Mouse (Mus musculus) erythroblast, adult 5-6 weeks (primary cell): ENCODE results near the gene Mon1a. TPM values are rescaled to one million over a fixed set of nuclear protein-coding genes. Genes with fewer than 3 reads are reported as not detected.

Source experiments
- ATAC-seq: replicated peaks from 2 replicates; pipeline ENCODE4 v1.8.0; 2016; ENCODE audit warnings: moderate number of reproducible peaks, mild to moderate bottlenecking, moderate TSS enrichment, inconsistent platforms; ENCODE audit not compliant: poor library complexity, low FRiP score, severe bottlenecking
- total RNA-seq, 2 experiments: library from RNA; stranded (forward) in 1 of 2; stranded (reverse) in 1 of 2; fragments of 150-400 nt in 1 of 2; fragments of 200-764, 138-1000 nt in 1 of 2; gene quantifications; 2 replicates each; pipeline versions ENCODE4 v1.2.3 to v1.2.4; 2015 to 2017; ENCODE audit warnings: low replicate concordance in 2 of 2

Mon1a gene
- total RNA-seq (2015; ENCODE audit: low replicate concordance) (2.5 and 4.4 TPM in 2 replicates), total RNA-seq (2017; ENCODE audit: low replicate concordance) (2.0 and 2.7 TPM in 2 replicates)

DNA sequence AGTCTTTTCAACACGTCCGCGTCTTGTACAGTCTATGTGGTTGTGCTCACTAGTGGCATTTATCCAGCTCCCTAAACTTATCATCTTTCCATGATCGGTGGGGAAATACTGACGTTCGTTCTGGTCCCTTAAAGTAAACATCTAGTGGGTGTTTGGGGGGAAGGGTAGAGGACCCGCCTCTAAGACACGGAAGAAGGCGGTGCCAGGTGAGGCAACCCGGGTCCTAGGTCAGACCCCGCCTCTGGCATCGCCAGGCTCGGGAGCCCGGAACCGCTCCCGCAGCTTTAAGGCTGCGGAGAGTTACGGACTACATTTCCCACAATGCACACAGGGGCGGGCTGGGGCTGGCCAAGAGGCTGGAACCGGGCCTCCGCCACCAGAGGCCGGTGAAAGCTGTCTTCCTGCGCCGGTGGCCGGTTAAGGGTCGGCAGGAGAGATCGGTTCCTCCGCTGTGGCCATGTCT is at the start of gene Mon1a:
Gene Mon1a (plus strand): TSS at position 348 of the 463 bp plus-strand sequence.
- peak; percentile 95 for ATAC-seq

DNA sequence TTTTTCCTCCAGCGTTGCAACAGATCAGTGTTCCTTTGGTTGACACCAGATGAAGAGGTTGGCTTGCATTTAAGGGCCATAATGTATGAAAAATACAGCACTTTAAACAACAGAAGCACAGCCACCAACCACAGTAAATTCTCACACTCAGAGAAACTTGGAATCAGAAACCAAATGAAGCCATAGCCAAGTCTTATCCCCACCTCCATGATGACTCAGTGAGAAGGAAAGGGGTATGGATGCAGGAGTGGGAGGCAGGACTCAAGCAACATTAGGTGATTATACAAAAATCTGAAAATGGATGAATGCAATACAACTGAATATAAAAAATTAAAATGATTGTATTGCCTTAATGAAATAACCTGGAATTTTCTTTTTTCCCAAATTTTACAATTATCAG is 49.1 kb upstream of the Mon1a start:
- ATAC-seq = no peak

DNA sequence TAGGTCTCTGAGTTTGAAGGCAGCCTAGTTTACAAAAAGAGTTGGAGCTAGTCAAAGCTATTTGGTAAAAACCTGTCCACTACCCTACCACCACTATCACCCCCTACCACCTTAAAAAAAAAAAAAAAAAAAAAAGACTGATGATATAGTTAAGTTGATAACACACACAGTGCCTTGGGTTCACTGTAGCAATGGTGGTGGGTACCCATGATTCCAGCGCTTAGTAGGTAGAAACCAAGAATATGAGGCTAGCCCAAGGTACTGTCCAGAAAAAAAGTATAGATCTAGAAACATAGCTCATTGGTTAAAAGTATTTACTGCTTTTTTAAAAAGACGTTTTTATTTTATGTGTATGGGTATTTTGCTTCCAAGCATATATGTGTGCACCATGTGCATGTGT is 45.2 kb upstream of the Mon1a start:
- ATAC-seq = no peak

DNA sequence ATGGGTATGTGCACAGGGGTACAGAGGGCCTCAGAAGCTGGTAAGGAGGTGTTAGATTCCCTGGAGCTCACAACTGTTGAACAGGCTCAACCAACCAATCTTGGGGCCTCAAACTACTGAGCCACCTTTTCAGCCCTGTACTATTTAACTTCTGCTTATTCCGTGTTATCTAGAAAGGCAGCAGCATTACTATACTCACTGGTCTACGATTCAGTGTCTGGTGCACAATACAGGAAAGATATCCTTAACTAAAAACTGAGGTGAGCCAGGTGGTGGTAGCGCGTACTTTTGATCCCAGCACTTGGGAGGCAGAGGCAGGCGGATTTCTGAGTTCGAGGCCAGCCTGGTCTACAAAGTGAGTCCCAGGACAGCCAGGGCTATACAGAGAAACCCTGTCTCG is 39.0 kb upstream of the Mon1a start:
- no peak for ATAC-seq

DNA sequence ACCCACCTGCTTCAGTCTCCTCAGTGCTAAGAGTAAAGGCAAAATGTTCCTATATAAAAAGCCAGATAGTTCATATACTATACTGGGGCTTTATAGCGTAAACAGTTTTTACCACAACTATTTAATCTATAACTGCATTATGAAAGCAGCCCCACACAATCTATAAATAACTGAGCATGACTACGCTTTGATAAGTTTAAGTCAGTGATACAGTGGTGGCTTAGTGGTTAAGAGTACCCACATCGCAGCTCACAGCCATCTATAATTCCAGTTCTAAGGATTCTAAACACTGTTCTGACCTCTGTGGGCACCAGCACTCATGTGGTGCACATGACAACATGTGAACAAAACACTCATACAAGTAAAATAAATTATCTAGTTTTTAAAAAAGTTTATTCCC is 29.6 kb upstream of the Mon1a start:
- no peak for ATAC-seq

DNA sequence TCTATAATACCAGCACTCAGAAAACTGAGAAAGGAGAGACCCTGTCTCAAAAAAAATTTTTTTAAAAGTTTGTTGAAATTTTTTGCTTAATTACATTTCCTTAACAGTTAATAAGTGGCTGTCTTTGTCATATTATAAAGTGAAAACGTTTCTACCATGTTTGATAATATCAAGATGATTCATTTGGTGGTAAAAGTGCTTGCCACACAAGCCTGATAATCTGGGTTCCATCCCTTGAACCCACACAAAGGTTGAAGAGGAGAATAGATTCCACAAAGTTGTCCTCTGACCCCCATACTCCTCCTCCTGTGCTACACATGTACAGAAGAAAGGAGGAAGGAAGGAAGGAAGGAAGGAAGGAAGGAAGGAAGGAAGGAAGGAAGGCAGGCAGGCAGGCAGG is 23.5 kb upstream of the Mon1a start:
- no peak for ATAC-seq

DNA sequence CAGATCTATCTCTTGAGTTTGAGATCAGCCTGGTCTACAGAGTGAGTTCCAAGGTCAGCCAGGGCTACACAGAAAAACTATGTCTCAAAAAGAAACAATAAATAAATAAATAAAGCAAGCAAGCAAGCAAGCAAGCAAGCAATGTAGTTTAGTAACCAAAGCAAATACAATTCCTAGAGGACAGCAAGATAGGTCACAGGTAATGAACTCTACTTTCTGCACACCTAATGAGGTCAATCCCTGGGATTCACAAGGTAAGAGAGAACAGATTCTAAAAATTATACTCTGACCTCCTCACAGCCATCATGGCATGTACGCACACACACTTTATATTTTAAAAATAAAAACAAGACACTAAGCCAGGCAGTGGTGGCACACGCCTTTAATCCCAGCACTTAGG is 21.9 kb upstream of the Mon1a start:
- no peak for ATAC-seq

DNA sequence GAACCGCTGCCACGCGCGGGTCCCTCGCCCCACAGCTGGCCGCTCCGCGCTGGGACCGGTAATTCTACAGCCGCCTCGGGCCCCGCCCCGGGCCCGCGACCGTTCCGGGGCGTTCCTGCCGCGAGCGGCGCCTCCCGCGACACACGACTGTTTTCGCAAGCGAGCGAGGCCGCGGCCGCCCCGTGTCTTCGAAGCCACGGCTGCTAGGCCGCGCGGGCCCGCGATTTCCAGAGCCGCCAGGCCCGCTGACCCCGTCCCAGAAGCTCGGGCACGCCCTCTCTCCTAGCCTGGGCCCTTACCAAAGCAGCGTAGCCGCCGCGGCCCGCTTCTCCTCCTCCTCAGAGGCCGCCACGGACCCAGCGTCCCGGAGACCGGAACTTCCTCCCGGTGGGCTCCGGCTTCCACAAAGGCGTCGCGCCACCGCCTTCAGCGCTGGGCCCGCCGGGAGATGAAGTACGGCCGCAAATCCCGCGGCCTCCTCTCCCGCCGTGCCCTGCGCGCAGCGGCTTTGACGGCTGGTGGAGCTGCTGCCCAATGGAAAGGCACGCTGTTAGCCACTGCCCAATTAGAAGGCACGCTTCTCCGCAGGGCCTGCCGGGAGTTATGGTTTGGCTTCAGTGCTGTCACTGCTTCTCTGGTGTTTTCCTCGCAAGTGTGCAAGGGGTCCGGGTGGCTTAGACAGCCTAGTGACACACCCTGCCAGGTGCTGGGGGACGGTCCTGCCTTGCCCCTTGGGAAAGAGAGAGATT is 15.4 kb upstream of the Mon1a start:
- ATAC-seq = peak; percentile 99

DNA sequence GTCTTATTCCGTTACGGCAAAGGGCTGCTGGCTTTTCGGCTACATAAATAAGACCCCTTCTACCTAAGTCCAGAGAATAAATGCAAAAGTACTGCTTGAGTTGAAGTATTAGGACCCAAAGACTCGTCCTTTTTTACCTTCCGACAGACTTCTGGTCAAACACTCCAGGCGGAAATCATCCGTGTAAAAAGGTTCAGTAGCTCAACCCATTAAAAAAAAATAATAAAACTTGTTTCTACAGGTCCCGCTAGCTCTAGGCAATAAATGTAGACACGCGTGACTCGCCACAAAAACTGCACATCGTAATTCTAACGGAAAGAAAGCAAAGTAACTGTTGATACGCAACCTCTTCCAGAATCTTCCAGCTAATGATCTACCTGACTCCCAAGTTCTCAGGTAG is 14.8 kb upstream of the Mon1a start, which contains the start of gene Rbm6:
Gene Rbm6 (minus strand): TSS at position 101 of the 400 bp plus-strand sequence.
- no peak for ATAC-seq

DNA sequence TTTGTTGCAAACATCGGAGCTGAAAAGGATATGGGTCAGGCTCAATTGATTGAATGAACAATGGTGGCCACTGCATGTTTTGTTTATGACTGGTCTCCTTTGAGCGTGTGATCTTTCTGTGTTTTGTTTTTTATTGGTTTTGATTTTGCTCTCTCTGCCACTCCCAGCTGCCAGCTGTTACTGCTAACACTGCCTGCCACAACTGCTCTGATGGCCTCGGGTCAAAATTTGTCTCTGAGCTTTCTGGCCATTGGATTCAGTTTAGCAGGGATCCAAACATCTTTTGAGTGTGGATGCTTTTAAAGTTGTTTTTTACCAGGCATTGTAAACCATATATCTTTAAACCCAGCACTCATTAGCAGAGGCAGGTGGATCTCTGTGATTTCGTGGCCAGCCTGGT is 7.5 kb upstream of the Mon1a start:
- no peak for ATAC-seq

DNA sequence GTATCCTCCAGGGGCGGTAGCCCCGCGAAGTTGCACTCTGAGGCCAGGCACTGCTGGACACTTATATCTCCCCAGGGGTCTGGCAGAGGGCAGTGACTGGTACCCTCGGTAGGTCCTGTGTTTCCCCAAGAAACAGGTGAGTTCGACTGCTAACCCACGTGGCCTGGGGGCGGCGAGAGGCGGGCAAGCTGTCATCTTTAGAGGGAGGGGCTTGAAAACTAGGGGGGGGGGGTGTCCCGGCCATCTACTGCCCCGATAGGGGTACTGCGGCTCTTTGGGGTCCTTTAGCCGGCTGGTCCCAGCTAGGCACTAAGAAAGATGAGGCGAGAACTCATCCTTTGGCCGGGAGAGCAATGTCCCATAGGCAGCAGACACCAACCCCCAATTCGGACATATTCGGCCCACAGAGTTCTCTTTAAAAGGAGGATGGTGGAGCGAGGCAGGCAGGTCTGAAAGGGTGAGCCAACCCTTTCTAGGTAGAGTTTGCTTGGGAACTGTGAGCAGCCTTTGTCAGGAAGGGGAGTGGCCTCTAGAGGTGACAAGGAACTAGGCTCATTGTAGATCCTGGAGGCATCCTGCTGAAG is 408 bp downstream of the Mon1a start:
- peak; percentile 26; the same call in 1 of the 2 replicates for ATAC-seq

DNA sequence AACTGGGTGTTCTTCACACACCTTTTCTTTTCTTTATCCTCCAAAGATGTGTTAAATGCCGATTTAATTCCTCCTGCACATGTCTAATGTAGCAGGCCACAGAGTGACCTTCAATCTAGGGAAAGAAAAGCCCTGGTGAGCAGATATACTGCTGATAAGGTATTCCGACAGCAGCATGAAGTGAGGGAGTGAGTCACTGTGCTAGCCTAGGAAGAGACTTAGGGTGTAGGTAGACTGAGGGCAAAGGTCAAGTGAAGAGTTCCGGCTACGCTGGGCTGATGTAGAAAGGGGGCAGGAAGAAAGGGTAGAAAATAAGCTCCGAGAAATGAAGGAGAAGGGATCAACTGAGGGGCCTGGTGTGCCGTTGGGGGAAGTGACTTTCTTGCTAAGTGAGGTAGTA is 2.3 kb downstream of the Mon1a start:
- no peak for ATAC-seq

DNA sequence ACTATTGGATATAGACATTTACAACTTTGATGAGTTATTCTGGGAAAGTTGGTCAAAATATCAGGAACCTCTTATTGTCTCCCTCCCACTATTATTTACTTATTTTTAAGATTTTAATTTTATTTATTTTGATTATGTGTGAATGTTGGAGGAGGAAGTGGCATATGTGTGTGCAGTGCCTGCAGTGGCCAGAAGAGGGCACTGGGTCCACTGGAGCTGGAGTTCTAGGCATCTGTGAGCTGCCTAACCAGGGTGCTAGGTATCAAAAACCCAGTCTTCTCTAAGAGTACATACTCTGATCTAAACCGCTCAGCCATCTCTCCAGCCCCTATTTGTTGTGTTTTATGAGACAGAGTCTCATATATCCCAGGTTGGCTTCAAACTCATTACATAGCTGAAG is 3.1 kb downstream of the Mon1a start:
- peak; percentile 62; the same call in 1 of the 2 replicates for ATAC-seq

DNA sequence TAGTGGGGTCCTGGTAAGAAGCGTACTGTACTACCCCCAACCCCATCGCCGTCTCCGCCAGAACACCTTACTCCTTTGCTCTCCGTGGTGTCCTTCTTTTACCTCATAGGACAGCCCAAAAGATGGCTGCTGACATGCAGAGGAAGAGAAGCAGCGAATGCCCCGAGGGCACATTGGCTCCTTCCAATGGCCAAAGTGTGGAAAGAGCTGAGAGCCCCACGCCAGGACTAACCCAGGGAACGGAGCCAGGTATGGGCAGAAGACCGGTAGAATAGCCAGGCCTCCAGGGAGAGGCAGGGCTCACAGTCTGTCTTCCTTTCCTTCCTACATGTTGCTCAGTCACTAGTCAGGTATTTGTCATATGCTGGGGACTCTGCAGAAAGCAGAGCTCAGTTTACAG is 10.6 kb downstream of the Mon1a start:
- ATAC-seq = no peak

DNA sequence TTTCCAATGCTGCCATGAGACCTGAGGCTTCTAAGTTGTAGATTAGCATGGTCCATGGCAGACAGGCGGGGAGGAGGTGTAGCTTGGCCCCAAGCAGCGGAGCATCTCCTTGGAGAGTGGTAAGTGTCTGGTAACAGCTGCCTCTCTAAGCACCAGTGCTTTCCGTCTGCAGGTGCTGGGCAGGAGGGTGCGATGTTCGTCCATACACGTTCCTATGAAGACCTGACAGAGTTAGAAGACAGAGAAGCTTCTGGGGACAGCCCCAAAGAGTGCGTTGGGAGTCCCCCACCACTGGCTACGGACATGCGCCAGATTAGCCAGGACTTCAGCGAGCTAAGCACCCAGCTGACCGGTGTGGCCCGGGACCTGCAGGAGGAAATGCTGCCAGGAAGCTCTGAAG is 11.9 kb downstream of the Mon1a start:
- ATAC-seq = no peak

DNA sequence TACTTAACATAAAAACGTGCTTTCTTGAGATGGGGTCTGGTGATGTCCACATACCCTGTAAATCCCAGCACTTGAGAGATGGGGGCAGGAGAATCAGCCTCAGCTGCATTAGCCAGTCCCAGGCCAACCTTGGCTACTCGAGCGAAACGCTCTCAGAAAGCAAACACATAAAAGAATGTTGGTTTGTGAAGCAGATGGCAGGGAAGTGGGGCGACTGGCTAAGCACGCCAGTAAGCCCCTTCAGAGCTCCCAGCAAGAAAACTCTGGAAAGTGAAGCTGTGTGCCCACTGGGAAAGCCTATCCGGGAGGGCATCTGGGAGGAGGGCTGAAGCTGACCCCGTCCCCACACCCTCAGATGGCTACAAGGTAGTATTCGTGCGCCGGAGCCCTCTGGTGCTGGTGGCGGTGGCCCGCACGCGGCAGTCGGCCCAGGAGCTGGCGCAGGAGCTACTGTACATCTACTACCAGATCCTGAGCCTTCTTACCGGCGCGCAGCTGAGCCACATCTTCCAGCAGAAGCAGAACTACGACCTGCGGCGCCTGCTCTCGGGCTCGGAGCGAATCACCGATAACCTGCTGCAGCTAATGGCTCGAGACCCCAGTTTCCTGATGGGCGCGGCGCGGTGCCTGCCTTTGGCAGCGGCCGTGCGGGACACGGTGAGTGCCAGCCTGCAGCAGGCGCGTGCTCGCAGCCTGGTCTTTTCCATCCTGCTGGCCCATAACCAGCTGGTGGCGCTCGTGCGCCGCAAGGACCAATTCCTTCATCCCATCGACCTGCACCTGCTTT is 13.1 kb downstream of the Mon1a start:
- ATAC-seq = no peak

DNA sequence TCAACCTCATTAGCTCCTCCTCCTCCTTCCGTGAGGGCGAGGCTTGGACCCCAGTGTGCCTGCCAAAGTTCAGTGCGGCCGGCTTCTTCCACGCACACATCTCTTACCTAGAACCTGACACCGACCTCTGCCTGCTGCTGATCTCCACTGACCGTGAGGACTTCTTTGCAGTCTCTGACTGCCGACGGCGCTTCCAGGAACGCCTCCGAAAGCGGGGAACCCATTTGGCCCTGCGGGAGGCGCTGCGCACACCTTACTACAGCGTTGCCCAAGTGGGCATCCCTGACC is 13.6 kb downstream of the Mon1a start:
- no peak for ATAC-seq

DNA sequence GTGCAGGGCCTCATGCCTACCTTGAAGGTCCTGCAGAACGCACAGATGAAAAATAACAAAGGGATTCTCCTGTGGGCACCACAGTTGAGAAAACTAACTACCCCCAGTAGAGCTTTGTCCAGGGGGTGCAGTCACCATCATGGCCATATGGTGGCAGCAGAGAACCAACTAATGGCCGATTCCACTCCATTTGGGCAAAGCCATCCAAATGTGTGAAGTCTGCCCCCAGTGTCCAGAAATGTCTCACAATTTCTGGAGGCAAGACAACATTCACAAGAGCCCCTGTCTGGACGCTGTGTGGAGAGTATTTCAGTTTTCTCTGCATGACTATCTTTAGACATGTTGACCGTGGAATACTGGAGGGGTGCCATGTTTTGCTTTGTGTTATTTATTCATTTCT is 16.8 kb downstream of the Mon1a start:
- ATAC-seq = peak; percentile 83

DNA sequence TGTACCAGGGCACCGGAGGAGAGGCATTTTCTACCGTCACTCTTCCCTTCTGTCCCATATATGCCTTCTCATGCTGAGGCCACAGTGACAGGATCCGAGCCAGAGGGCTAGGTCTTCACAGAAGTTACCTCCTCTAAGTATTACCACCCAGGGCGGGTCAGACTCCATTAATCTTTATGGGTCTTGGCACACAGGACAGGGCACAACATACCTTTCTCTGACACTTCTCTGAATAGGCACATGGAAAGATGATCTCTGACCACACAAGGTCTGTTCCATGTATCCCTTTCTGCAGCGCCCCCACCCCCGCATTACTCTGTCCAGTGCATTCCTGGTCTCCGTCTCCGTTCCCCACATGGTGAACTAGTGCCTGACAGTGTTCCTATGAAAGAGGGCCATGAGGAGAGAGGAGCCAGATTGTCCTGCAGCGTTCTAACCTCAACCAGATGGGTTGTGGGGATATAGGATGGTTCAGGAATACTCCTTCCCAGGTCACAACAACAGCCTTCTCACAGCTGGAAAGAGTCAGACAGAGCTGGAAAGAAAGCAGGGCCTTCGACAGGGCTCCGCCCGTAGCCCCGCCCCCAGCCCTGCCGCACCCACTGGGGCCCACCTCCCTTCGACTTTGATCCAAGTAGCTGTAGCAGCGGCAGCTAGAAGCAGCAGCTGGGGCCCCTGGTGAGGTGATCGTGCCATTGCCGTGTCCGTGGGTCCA is 18.5 kb downstream of the Mon1a start, which contains the start of gene Mst1r:
Gene Mst1r (plus strand): TSS at position 622 of the 715 bp plus-strand sequence.
- no peak for ATAC-seq
